Mouse (Mus musculus) adrenal gland, postnatal 14 days (tissue): ENCODE measurements around the gene Mrpl14. TPM values are rescaled to one million over a fixed set of nuclear protein-coding genes. Genes with fewer than 3 reads are reported as not detected.

Experiments
- DNase-seq: peaks from one replicate; pipeline ENCODE4 v3.0.0; 2021; ENCODE audit warnings: mixed read lengths
- total RNA-seq: library from RNA; stranded (reverse); gene quantifications from 2 replicates; pipeline ENCODE4 v1.2.3, GENCODE M21; 2021

Mrpl14 gene
- total RNA-seq, 1 experiment from 2014 or later: 122 TPM

DNA sequence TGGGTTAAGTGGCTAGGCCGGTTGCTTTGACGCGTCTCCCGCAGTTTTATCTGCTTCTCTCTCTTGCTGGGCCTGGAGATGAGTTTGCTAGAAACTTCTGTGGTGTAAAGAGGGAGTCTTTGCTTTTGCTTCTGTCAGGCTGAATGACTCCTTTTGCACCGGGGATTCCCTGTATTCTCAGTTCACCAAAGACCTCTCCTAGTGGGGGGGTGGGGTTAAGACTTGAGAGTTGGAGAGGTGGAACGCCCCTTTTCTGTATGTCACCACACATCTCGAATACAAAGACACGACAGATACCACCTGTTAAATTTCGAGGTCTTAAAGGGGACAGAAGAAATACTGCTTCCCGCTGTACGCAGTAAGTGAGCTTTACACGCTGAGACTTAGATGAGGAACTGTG is 594 bp downstream of the Mrpl14 start, which contains the start of gene Tmem63b:
Tmem63b (minus strand) TSS at position 190 of the 400 bp plus-strand sequence.
- peak; percentile 40 for DNase-seq

- no peak for DNase-seq
Measured at GRCm38 (mm10) chr17:45689120-45689519, 3.0 kb downstream of the Mrpl14 start.

DNA sequence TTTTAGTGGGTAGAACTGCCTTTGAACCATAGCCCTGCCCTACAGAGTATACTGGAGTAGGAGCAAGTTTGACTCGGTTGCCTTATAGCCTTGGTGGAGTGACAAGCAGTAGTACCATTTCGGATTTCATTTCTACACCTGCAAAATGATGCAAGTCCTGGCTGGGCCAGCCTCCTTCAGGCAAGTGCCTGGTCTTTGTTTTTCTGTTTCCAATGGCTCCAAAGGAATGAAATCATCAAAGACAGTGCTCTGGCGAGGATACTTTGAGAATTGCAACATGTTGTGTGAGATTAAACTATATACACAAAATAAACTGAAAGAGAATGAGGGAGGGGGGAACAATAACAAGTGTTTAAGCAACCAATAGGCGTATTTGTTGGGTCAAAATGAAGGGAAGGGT is 3.9 kb downstream of the Mrpl14 start:
- DNase-seq: no peak

GRCm38 (mm10) chr17:45692159-45692558 is 6.0 kb downstream of the Mrpl14 start:
- no peak for DNase-seq

DNA sequence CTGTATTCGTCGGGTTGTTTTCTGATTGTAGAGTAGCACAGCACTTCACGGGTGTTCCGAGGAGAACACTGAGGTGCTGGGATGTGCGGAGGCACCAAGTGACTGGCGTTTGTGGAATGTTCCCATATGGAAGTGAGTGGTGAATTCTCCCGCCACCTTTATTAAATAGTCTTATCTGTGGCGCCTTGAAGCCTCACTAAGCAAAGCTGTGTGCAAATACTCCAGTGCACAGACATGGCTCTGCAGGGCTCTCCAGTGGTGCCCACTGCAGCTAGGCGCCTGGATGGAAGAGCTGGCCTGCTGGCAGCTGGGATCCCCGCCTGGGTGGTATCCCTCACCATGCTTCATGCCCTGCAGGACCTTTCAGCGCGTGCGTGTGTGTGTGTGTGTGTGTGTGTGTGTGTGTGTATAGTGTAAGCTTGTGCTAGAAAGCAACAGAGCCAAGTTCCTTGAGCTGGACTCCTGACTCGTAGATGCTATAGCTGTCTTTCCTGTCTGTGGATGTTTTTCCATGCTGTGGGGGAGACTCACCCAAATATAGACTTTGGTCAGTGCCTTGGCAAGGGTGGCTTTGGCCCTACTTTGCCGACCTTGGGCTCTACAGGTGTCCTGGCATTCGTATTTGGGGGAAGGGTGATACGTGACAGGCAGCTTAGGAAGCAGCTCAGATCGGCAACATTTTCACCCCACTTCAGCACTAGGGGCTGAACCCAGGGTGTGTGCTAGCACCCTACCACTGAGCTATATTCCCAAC is 7.9 kb downstream of the Mrpl14 start:
- no peak for DNase-seq

DNA sequence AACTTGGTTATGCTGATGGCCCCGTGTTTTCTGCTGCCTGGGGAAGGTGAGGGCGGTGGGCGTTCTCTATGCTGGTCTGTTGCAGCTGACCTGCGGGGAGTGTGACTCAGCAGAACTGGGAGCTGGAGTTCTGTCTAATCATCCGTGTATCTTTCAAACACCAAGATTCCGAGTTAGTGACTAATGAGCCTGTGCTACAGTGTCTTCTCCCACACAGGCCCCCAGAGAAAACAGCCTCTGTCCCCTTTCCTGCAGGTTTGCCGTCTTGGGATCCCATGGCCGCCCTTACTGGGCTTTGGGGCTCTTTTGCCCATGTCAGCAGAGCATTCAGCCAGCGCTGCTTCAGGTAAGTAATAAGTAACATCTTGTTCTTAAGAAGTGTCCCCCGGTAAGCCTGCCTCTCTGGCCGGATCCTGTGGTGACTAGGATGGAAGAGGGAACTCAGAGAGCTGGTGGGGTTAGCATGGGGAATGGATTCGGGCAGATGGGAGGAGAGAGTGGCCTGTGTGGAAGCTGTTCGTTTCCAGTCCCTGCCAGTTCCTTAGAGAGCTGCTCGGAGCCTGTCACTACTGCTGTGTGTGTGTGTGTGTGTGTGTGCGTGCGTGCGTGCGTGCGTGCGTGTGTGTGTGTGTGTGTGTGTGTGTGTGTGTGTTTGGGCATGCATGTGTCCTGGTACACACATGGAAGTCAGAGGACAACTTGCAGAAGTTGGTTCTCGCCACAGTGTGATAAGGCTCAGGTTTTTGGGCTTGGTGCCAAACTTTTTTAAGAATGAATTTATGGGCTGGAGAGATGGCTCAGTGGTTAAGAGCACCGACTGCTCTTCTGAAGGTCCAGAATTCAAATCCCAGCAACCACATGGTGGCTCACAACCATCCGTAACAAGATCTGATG is 9.4 kb downstream of the Mrpl14 start:
- DNase-seq: no peak

DNA sequence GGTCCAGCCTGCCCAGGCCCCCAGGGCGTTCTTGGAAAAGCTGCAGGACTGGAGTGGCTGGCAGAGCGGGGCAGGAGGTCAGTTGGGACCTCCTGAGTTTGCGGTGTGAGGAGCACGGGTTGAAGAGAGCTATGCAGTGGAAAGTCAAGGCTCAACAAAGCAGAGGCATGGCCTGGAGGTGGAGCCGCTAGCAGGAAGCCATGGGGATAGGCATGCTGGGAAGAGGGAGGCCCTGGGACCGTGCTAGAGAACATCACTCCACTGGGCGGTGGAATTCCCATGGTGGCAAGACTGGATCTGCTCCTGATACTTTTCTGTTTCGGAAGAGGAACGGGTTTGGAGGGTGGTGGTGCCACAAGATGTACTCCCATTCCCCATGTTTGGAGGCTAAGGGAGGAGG is 10.9 kb downstream of the Mrpl14 start:
- DNase-seq: no peak

- DNase-seq: no peak
Measured at GRCm38 (mm10) chr17:45698368-45698767, 12.2 kb downstream of the Mrpl14 start.

- no peak for DNase-seq
Measured at GRCm38 (mm10) chr17:45699039-45699740, 13.1 kb downstream of the Mrpl14 start.

DNA sequence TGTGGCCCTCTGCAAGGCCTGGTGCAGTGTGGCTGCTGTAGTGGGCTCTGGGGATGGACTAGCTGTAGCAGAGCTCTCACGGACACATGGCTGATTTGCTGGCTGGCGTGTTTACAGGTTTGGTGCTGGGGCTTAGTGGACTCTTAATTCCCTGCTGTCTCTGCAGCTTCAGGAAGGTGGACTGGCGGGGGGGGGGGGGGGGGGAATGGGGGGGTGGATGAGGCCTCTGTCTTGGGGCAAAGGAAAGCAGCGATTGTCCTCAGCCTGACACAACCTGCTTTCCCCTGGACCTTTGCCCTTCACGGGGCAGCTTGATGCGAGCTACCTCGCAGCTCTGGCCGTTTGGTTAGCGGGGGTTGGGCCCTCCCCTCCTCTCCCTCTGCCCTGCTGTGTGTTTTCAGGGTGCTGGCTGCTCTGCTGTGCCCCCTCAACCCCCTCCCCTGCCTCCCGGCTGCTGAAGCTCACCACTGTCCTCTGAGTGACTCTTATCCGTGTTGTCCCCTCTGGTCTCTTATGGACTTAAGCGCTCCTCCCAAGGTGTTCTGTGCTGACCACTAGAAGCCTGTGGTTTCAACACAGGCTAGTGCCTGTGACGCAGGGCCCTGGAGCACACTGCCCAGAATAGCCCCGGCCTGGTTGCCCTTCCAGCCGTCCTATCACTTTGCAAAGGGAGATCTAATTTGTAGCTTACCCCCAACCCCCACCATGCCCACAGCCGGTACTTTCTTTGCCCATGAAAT is 14.5 kb downstream of the Mrpl14 start:
- no peak for DNase-seq

- DNase-seq: no peak
Measured at GRCm38 (mm10) chr17:45701236-45701591, 15.1 kb downstream of the Mrpl14 start.

DNA sequence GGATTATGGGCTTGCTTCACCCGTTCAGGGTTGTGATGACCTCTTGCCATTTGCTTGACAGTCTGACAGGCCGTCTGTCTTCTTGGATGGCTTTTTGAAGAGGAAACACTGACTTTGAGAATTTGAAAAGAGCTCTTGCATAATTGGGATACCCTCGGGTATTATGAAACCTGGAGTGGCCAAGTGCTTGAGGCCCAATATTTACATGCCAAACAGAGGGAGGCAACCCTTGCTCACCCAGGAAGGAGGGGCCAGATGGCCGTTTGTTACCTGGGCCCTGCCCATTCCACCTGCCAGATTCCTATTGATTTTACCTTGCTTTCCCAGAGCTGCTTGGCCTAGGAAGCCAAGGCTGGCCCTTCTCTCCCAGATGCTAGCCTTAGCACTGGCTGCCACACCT is 16.1 kb downstream of the Mrpl14 start:
- no peak for DNase-seq

DNA sequence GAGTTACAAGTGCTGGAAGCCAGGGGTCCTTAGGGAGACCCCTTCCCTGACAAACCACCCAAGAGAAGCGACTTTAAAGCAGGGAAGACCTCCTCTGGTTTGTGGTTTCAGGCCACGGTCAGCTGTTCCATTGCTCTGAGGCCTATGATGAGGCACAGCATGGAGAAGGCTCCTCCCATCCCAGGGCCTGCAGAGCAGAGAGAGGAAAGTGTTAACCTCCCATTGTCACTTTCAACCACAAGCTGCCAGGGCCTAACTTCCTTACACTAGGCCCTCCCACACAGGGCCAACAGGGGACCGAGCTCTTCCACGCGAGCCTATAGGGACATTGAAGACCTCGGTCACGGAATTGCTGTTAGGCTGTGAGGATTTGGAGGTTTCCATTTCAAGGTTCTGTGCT is 17.1 kb downstream of the Mrpl14 start:
- DNase-seq: no peak

DNA sequence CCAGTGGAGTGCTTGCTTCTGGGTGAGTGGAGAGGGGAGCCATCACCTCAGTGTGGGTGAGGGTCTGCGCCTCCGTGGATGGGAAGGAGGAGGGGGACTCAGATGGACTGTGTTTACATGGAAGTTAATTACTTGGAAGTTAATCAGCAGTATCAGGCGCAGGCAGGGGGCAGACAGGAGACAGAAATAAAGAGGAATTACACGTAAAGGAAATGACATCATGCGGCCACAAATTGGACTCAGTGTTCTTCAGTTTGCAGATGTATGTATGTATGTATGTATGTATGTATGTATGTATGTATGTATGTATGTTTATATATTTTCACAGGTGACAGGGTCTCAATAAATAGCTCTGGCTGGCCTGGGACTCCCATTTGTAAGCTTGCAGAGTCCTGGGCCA is 20.7 kb downstream of the Mrpl14 start:
- DNase-seq: no peak

GRCm38 (mm10) chr17:45707376-45707775 is 21.3 kb downstream of the Mrpl14 start:
- DNase-seq: no peak

DNA sequence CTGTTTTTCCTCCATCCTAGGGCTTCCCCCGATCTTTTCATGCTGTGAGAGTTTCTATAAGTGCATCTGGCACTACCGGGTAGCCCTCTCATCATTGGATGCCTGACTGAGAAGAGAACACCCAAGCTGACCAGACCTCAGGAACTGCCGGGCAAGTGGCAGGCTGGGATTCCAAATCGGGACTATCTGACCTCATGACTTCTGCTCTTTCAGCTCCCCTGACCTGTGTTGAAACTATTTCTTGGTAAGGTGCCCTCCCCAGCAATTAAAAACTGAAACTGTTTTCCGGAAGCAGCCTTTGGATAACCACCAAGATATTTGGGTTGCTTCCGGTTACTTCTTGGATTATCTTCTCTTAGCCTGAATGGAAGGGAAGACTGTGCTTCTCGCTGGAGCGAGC is 22.1 kb downstream of the Mrpl14 start:
- DNase-seq: no peak

DNA sequence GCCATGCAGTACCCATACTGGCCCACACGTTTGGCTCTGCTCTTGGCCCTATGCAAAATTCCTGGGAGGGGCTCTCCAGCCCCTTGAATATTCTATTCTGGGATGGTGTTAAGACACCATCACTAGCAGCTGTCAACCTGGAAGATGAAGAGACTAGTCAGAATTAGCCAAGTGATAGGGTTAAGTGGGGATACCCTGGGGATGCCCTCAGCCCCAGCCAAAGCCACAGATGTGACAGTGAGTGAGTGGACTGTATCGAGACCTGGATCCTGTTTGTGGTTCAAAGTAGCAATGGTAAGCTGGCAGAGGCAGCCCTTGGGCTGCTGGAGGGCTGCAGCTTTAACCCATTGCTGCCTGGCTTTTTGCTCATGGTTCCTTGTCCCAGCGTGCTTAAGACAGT is 23.7 kb downstream of the Mrpl14 start:
- no peak for DNase-seq

DNA sequence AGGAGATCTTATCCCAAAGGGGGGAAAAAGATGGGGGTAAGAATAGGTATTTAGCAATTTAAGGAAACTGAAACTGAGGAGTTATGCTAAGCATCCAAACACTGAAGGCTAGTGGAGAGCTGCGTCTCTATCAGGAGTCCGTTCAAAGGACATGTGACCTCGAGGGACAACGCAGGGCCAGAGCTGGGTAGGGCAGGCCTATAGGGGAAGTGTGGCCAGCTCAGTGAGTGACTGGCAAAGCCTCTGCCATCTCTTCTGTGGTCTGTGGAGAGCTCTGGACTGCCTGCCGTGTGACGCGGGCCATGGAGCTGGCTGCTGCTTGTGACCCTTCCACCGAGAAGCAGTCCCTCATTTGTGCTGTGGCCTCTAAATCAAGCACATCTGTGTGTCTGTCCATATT is 24.3 kb downstream of the Mrpl14 start:
- DNase-seq: no peak

GRCm38 (mm10) chr17:45711525-45711924 is 25.4 kb downstream of the Mrpl14 start:
- no peak for DNase-seq

GRCm38 (mm10) chr17:45718323-45718722 is 32.2 kb downstream of the Mrpl14 start:
- peak; percentile 84 for DNase-seq

GRCm38 (mm10) chr17:45723732-45724573 is 37.8 kb downstream of the Mrpl14 start:
- peak; percentile 86 for DNase-seq
